Mouse (Mus musculus) testis, adult 2 months (tissue): ENCODE data around the gene Ube2l6.

Experiments used
- CTCF ChIP-seq: fragments of 200-500 bp; IDR thresholded peaks from 2 replicates; pipeline ENCODE4 v1.5.1; 2012; ENCODE audit warnings: low read depth, mild to moderate bottlenecking, inconsistent platforms, low read length, moderate library complexity; ENCODE audit not compliant: control insufficient read depth, insufficient read depth, insufficient replicate concordance
- POLR2A ChIP-seq: fragments of 200-500 bp; IDR thresholded peaks from 2 replicates; pipeline ENCODE4 v1.6.1; 2012; ENCODE audit warnings: low read depth, mild to moderate bottlenecking, inconsistent platforms, low read length, moderate library complexity; ENCODE audit not compliant: control insufficient read depth

DNA sequence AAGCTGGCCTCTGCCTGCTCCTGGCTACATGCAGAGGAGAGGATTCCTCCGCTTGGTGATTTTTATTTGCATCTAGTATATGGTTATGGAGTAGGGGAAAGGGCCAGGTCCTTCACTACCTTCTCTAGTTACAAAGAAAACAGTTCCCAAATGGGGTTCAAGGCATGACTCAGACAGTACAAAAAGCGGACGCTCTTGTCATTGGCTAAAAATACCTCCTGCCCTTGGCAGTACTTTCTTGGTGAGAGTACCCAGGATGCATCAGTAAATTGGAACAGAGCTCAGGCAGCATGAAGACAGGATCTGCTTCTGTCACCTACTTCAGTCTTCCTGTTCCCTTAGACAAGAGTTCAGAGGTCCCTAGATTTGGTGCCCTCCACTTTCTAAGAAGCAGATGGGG, 21.2 kb downstream of the Ube2l6 start:
- TF ChIP-seq CTCF (no peak), POLR2A (no peak)
